Mouse (Mus musculus): Measurements from ENCODE around the gene Gm30083.

Gene Gm30083

GRCm38 (mm10) chr14:34015063-34015462, at the start of gene Gm30083:
Gm30083 (minus strand) TSS chr14:34015182.
- DNase-seq (ENCODE audit: low read depth, low spot score) = no peak

GRCm38 (mm10) chr14:34052516-34052915, 37.5 kb upstream of the Gm30083 start, which contains the start of gene Antxrl:
Antxrl (plus strand) TSS chr14:34052707.
- DNase-seq (ENCODE audit: low read depth, low spot score) = no peak

GRCm38 (mm10) chr14:34050101-34050779, 35.3 kb upstream of the Gm30083 start:
- DNase-seq (ENCODE audit: low read depth, low spot score) = no peak

DNA sequence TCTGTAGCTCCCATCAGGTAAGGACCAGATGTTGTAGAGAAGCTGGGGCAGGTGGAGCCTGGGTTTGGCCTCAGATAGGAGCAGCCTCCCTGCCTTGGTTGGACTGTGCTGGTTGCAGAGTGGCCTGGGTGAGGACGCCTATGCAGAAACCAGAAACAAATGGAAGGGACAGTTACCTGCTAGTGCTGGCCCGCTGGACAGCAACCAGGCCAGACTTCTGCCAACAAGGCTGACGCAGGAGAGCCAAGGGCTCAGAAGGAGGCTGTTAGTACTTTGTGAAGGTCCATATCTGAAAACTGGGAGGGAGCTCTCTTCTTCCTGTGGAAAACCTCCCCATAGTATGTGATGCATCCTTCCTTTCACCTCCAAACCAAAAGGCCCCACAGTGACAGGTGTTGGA, 28.4 kb upstream of the Gm30083 start:
- DNase-seq (ENCODE audit: low read depth, low spot score) = no peak

DNA sequence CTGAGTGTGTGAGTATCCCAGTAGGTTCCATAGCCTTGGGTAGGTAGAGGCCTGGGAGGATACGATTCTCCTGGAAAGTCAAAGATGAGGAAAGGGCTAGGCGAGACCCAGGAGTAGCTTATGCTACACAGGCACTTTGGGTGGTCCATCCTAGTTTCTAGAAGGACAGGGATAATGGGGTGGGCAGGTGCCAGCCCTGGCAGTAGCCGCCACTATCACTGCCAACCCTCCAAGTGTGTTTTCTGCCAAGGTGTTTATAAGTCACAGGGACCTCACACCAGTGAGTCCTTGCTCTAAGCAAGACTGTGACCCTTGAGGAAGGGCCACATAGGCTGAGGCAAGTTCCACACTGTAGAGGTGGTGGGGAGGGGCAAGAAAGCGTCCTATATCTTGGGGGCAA, 26.3 kb upstream of the Gm30083 start:
- no peak for DNase-seq (ENCODE audit: low read depth, low spot score)

DNA sequence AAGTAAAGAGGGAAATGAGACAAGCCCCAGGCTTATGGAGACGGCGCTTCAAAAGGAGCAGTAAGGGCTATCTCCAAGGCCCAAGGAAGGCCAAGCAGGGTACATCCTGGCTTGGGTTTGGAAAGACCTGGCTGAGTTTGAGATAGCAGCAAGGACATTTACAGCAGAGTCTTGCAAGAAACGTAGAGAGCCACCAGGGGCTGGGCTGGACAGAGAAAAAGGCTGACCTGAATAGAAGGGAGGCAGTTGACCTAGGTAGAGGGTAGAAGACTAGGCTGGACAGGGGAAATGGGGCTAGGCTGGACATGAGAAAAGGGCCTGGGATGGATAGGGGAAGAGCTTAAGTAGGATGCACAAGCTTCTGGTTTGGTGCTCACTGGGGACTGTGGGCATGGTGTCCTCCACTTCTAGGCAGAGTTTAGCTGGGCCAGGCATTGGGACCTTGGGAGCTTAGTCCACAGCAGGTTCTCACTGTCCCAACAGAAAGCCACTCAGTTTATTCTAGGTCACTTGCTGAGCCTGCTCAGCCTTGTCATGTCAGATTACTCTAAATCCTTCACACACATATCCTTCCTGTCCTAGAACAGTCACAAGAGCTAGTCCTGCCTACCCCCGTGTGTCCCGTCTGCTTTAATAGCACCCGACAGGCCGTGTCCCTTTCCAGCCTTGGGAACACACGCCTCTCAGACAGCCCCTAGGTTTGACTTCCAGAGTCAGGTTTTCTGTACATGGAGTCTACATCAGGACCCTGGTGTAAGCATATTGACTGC, 19.0 kb upstream of the Gm30083 start:
- DNase-seq (ENCODE audit: low read depth, low spot score) = no peak

GRCm38 (mm10) chr14:34026710-34027109, 11.7 kb upstream of the Gm30083 start:
- DNase-seq (ENCODE audit: low read depth, low spot score) = no peak

- DNase-seq (ENCODE audit: low read depth, low spot score) = no peak
Measured at GRCm38 (mm10) chr14:34016938-34017337, 2.0 kb upstream of the Gm30083 start.

- DNase-seq (ENCODE audit: low read depth, low spot score) = no peak
Measured at GRCm38 (mm10) chr14:34016381-34016780, 1.4 kb upstream of the Gm30083 start, which contains the start of gene Gm5460. Gm5460 (plus strand) TSS chr14:34016758.

DNA sequence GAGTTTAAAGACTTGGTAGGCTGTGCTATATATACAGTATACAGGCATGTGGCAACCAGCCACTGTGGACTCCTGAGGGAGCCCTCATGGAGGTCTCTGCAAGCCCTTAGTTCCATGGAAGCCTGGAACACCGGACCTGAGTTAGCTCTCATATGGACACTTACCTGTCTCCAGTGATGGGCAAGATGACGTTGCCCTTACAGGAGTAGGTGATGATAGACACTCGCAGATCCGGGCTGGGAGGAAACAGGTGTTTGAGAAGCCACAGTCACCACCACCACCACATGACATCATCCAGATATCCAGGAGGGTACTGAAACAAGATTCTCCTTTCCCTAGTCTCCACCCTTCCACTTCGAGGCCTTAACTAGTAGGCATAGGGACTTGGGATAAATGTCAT, 12.6 kb downstream of the Gm30083 start:
- DNase-seq (ENCODE audit: low read depth, low spot score) = no peak

DNA sequence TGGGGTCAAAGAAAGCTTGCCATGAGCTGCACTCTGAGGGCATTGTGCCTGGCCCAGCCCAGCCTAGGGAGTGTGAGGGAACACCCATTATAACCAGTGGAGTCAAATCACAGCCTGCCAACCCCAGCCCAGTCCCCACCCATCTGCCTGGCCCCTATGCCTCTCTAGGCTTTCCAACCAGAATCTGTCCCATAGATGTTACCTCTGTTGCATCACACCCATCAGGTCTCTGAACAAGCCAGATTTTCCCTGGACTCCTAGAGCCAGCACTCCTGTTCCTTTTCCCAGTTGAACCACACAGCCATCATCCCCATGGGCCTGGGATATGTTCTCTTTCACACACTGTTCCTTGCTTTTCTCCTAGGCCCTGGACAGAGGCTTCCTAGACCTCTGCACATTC, 13.5 kb downstream of the Gm30083 start:
- no peak for DNase-seq (ENCODE audit: low read depth, low spot score)

GRCm38 (mm10) chr14:34000076-34000475, 14.9 kb downstream of the Gm30083 start:
- no peak for DNase-seq (ENCODE audit: low read depth, low spot score)

GRCm38 (mm10) chr14:33997427-33997826, 17.6 kb downstream of the Gm30083 start:
- no peak for DNase-seq (ENCODE audit: low read depth, low spot score)

- DNase-seq (ENCODE audit: low read depth, low spot score) = no peak
Measured at GRCm38 (mm10) chr14:33993521-33994289, 21.3 kb downstream of the Gm30083 start.

DNA sequence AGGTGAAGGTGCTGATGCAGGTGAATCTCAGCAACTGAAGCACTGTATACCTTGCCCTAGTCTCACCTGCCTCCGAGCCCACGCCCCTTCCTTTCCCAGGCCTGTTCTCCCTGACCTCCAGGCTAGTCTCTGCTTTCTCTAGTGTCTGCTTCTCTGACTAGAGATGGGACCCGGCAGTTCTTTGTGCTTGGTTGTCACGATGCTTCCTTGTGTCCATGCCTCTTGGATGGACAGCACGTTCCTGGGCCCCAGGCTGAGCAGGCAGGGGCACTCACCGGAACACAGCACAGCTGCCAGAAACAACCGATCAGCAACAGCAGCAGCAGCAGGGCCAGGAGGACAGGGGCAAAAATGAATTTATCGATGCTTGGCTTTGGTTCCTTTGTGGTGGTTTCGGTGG, 21.9 kb downstream of the Gm30083 start:
- DNase-seq (ENCODE audit: low read depth, low spot score) = no peak

DNA sequence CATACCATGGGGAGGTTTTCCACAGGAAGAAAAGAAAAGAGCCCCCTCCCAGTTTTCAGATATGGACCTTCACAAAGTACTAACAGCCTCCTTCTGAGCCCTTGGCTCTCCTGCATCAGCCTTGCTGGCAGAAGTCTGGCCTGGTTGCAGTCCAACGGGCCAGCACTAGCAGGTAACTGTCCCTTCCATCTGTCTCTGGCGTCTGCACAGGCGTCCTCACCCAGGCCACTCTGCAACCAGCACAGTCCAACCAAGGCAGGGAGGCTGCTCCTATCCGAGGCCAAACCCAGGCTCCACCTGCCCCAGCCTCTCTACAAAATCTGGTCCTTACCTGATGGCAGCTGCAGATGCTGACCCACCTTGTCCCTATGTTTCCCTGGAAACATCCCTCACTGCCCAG, 23.0 kb downstream of the Gm30083 start:
- no peak for DNase-seq (ENCODE audit: low read depth, low spot score)

DNA sequence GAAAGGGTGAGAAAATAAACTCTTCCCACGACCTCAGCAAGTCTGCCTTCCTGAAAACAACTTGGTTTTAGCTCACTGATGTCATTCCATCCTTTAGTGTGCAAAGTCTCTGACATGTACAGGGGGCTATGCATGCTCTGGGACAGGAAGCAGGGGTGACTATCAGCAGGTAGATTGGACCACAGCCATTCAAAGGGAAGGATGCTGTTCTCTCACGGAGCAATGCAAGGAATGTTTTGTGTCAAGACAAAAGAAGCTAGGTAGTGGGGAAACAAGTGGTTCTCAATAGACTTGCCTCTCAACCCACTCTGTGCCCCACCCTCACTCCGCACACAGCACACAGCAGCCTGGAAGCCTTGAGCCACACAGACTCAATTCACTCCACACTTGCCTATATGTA, 25.8 kb downstream of the Gm30083 start:
- no peak for DNase-seq (ENCODE audit: low read depth, low spot score)

DNA sequence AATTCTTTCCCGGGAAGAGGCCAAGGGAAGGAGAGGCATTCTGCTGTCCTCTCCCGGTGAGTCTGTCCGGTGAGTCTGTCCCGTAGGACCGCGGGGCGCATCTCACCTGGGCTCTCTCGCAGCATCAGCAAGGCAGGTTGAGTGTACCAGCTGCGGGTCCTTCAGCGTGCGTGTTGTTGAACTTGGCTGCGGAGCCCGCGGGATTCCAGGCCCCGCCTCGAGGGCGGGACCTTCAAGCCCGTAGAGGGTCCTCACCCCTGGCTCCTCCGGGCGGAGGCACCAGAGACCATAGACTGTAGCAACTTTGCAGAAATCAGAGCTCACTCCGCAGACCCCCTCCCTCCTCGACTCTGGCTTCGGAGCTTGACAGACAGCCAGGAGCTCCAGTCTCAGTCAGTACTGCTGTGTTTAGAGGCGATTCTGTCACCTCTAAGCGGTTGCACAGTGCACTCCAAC, 36.4 kb downstream of the Gm30083 start, which contains the start of gene Zfp488:
Gene Zfp488, minus strand, starts transcription at position 161 of the 456 bp plus-strand sequence.
- no peak for DNase-seq (ENCODE audit: low read depth, low spot score)

- no peak for DNase-seq (ENCODE audit: low read depth, low spot score)
Measured at GRCm38 (mm10) chr14:33977748-33978147, 37.2 kb downstream of the Gm30083 start.

GRCm38 (mm10) chr14:33974752-33975151, 40.2 kb downstream of the Gm30083 start:
- no peak for DNase-seq (ENCODE audit: low read depth, low spot score)

GRCm38 (mm10) chr14:33972679-33973078, 42.3 kb downstream of the Gm30083 start:
- DNase-seq (ENCODE audit: low read depth, low spot score) = no peak

GRCm38 (mm10) chr14:33965675-33966074, 49.3 kb downstream of the Gm30083 start:
- DNase-seq (ENCODE audit: low read depth, low spot score) = no peak

Measured in CD4-positive, CD25-positive, alpha-beta regulatory T cell, adult 2 months (primary cell).